ENCODE assay signal across 8 mouse cellular contexts in genomic region chr11:117484198-117484597, GRCm38 (mm10). TPM values are rescaled to one million over a fixed set of nuclear protein-coding genes. Genes with fewer than 3 reads are reported as not detected.
DNase-seq lines count a peak whose midpoint lies in the region; ATAC-seq lines count a peak whose summit lies in the region.
"Had no signal": no experiment of that assay in that cellular context is flagged by ENCODE, and none has a peak within 500 bp of the region (broad histone marks: within the 10 kb centered on the region; RNA-seq: fewer than 3 reads in every experiment).

TSS of gene Gm11733 (plus strand) at chr11:117484368.

- peaks cover 16% of the 10 kb centered on the region for H3K4me1 ChIP-seq in lung, embryonic 16.5 days (replicated peaks; ENCODE audit: control insufficient read depth, insufficient read depth, low read length)
- peaks cover 56% of the 10 kb centered on the region for H3K4me1 ChIP-seq in embryonic facial prominence, embryonic 13.5 days
- peaks cover 15% of the 10 kb centered on the region for H3K4me1 ChIP-seq in intestine, embryonic 16.5 days (ENCODE audit: control insufficient read depth, insufficient read depth, low read length)
- H3K4me1 ChIP-seq in liver, embryonic 16.5 days (ENCODE audit: control insufficient read depth, low read depth, low read length): no peaks in the 10 kb centered on the region
- H3K4me1 ChIP-seq in stomach, embryonic 15.5 days: peaks cover 21% of the 10 kb centered on the region

- peak within 1 kb of the TSS; percentile 35 for H3K4me3 ChIP-seq in lung, embryonic 16.5 days (ENCODE audit: low read length)
- H3K4me3 ChIP-seq in embryonic facial prominence, embryonic 13.5 days: 0 out of 2 replicates have a peak within 1 kb of the TSS, but pooled peaks have one; percentile 14
- no peak within 1 kb of the TSS for H3K4me3 ChIP-seq in intestine, embryonic 16.5 days (ENCODE audit: low read length)
- H3K4me3 ChIP-seq in liver, embryonic 16.5 days (ENCODE audit: low read depth, low read length): no peak within 1 kb of the TSS
- H3K4me3 ChIP-seq in stomach, embryonic 15.5 days (replicated peaks): peak within 1 kb of the TSS; percentile 20

- H3K4me2 ChIP-seq in lung, embryonic 16.5 days (ENCODE audit: low read depth, low read length): peak within 1 kb of the TSS; percentile 71
- peak within 1 kb of the TSS; percentile 62 for H3K4me2 ChIP-seq in embryonic facial prominence, embryonic 13.5 days
- peak within 1 kb of the TSS; percentile 55 for H3K4me2 ChIP-seq in intestine, embryonic 16.5 days (ENCODE audit: low read depth, low read length)
- peak within 1 kb of the TSS; percentile 10; the same call in 1 of the 2 replicates for H3K4me2 ChIP-seq in liver, embryonic 16.5 days (ENCODE audit: low read depth, low read length)
- peak within 1 kb of the TSS; percentile 62 for H3K4me2 ChIP-seq in stomach, embryonic 15.5 days

- peak within 1 kb of the TSS; percentile 65 for H3K9ac ChIP-seq in lung, embryonic 16.5 days (ENCODE audit: low read length)
- H3K9ac ChIP-seq in embryonic facial prominence, embryonic 13.5 days: peak within 1 kb of the TSS; percentile 58; the same call in 1 of the 2 replicates
- H3K9ac ChIP-seq in intestine, embryonic 16.5 days (ENCODE audit: low read depth, low read length): peak within 1 kb of the TSS; percentile 41
- no peak within 1 kb of the TSS for H3K9ac ChIP-seq in liver, embryonic 16.5 days (ENCODE audit: low read depth, low read length)
- no peak within 1 kb of the TSS for H3K9ac ChIP-seq in stomach, embryonic 15.5 days

- no peak for ATAC-seq in lung, embryonic 16.5 days (ENCODE audit: low read depth)
- no peak for ATAC-seq in embryonic facial prominence, embryonic 13.5 days (ENCODE audit: insufficient number of reproducible peaks, insufficient read depth, low FRiP score, low TSS enrichment, low read depth)
- ATAC-seq in intestine, embryonic 16.5 days: no peak
- no peak for ATAC-seq in liver, embryonic 16.5 days (ENCODE audit: low read depth)
- ATAC-seq in stomach, embryonic 15.5 days (ENCODE audit: insufficient read depth, low FRiP score, low read depth): no peak

- DNase-seq in lung, postnatal 10 days: no peak
- no peak for DNase-seq in ovary, adult 18-20 months (ENCODE audit: low spot score)

- WGBS in lung, embryonic 16.5 days: 40% methylated on average over 12 of the region's 12 CpGs
- WGBS in embryonic facial prominence, embryonic 13.5 days: 31% methylated on average over 12 of the region's 12 CpGs
- 36% methylated on average over 12 of the region's 12 CpGs for WGBS in intestine, embryonic 16.5 days
- WGBS in liver, embryonic 16.5 days (ENCODE audit: insufficient replicate concordance): 31% methylated on average over 12 of the region's 12 CpGs
- WGBS in stomach, embryonic 15.5 days: 35% methylated on average over 12 of the region's 12 CpGs

- H3K27ac ChIP-seq in lung, embryonic 16.5 days (ENCODE audit: low read length): peak within 1 kb of the TSS; percentile 59
- peak within 1 kb of the TSS; percentile 90 for H3K27ac ChIP-seq in embryonic facial prominence, embryonic 13.5 days
- peak within 1 kb of the TSS; percentile 44; the same call in 1 of the 2 replicates for H3K27ac ChIP-seq in intestine, embryonic 16.5 days (ENCODE audit: low read length)
- H3K27ac ChIP-seq in liver, embryonic 16.5 days (ENCODE audit: low read length): no peak within 1 kb of the TSS
- H3K27ac ChIP-seq in stomach, embryonic 15.5 days: peak within 1 kb of the TSS; percentile 78

- H3K36me3 ChIP-seq in lung, embryonic 16.5 days (ENCODE audit: control insufficient read depth, insufficient read depth, low read length): no peaks in the 10 kb centered on the region
- no peaks in the 10 kb centered on the region for H3K36me3 ChIP-seq in embryonic facial prominence, embryonic 13.5 days
- no peaks in the 10 kb centered on the region for H3K36me3 ChIP-seq in intestine, embryonic 16.5 days (ENCODE audit: control insufficient read depth, insufficient read depth, low read length)
- no peaks in the 10 kb centered on the region for H3K36me3 ChIP-seq in liver, embryonic 16.5 days (ENCODE audit: control insufficient read depth, insufficient read depth)
- H3K36me3 ChIP-seq in stomach, embryonic 15.5 days: no peaks in the 10 kb centered on the region

- H3K9me3 ChIP-seq in lung, embryonic 16.5 days (ENCODE audit: control insufficient read depth, low read length): no peaks in the 10 kb centered on the region
- 0 out of 2 replicates have a peak, but pooled peaks cover 4% of the 10 kb centered on the region for H3K9me3 ChIP-seq in embryonic facial prominence, embryonic 13.5 days
- no peaks in the 10 kb centered on the region for H3K9me3 ChIP-seq in intestine, embryonic 16.5 days (ENCODE audit: control insufficient read depth, low read length)
- H3K9me3 ChIP-seq in liver, embryonic 16.5 days (replicated peaks; ENCODE audit: control insufficient read depth, low read length): no peaks in the 10 kb centered on the region
- no peaks in the 10 kb centered on the region for H3K9me3 ChIP-seq in stomach, embryonic 15.5 days

- H3K27me3 ChIP-seq in lung, embryonic 16.5 days (ENCODE audit: control insufficient read depth, insufficient read depth, low read depth, low read length): no peaks in the 10 kb centered on the region
- no peaks in the 10 kb centered on the region for H3K27me3 ChIP-seq in embryonic facial prominence, embryonic 13.5 days
- H3K27me3 ChIP-seq in intestine, embryonic 16.5 days (replicated peaks; ENCODE audit: control insufficient read depth, insufficient read depth, low read length): no peaks in the 10 kb centered on the region
- H3K27me3 ChIP-seq in liver, embryonic 16.5 days (ENCODE audit: control insufficient read depth, insufficient read depth, low read depth, low read length): peaks cover 7% of the 10 kb centered on the region; the same call in 1 of the 2 replicates
- H3K27me3 ChIP-seq in stomach, embryonic 15.5 days (replicated peaks): no peaks in the 10 kb centered on the region

RNA-seq across cellular contexts. Expression of gene Gm11733, which starts in this region (rescaled TPM):
- polyA plus RNA-seq in lung, embryonic 16.5 days (2015; fragmentation: Nextera tagmentation; extraction: Ambion mirVana): not detected in 2 replicates
- polyA plus RNA-seq in embryonic facial prominence, embryonic 13.5 days (2015; fragmentation: Nextera tagmentation; extraction: Ambion mirVana): not detected in 2 replicates
- 0.05 TPM in 1 of 2 replicates, not detected in the other for polyA plus RNA-seq in intestine, embryonic 16.5 days (2015; fragmentation: Nextera tagmentation; extraction: Ambion mirVana)
- not detected in 2 replicates for polyA plus RNA-seq in liver, embryonic 16.5 days (2015; fragmentation: Nextera tagmentation; extraction: Ambion mirVana)
- polyA plus RNA-seq in stomach, embryonic 15.5 days (2015; fragmentation: Nextera tagmentation; extraction: Ambion mirVana): not detected in 2 replicates
- polyA plus RNA-seq: spleen, adult 2 months had no signal

Comparison
In these comparisons a context has a peak if more than half of its experiments do, and no peak if none do; other contexts are left out.
1. H3K4me2 ChIP-seq: peak in every context shown above with its lines; median percentile 71 in lung, embryonic 16.5 days; 62 in embryonic facial prominence, embryonic 13.5 days; 62 in stomach, embryonic 15.5 days; 55 in intestine, embryonic 16.5 days; 10 in liver, embryonic 16.5 days.
2. H3K4me3 ChIP-seq: peak in lung, embryonic 16.5 days (single experiment), embryonic facial prominence, embryonic 13.5 days (single experiment) and stomach, embryonic 15.5 days (single experiment); none in intestine, embryonic 16.5 days (single experiment) and liver, embryonic 16.5 days (single experiment).
3. H3K9ac ChIP-seq: peak in lung, embryonic 16.5 days (single experiment), embryonic facial prominence, embryonic 13.5 days (single experiment) and intestine, embryonic 16.5 days (single experiment); none in liver, embryonic 16.5 days (single experiment) and stomach, embryonic 15.5 days (single experiment).